Mouse (Mus musculus) lung, adult 18-20 months (tissue): Measurements from ENCODE around the gene Nostrin.
A peak's percentile ranks its signal among the peaks of the same experiment; 100 is the strongest.

Experiments
- DNase-seq, 2 experiments: peaks; one replicate each; pipeline ENCODE4 v3.0.0; 2022; ENCODE audit warnings: mixed read lengths in 2 of 2

Nostrin gene

DNA sequence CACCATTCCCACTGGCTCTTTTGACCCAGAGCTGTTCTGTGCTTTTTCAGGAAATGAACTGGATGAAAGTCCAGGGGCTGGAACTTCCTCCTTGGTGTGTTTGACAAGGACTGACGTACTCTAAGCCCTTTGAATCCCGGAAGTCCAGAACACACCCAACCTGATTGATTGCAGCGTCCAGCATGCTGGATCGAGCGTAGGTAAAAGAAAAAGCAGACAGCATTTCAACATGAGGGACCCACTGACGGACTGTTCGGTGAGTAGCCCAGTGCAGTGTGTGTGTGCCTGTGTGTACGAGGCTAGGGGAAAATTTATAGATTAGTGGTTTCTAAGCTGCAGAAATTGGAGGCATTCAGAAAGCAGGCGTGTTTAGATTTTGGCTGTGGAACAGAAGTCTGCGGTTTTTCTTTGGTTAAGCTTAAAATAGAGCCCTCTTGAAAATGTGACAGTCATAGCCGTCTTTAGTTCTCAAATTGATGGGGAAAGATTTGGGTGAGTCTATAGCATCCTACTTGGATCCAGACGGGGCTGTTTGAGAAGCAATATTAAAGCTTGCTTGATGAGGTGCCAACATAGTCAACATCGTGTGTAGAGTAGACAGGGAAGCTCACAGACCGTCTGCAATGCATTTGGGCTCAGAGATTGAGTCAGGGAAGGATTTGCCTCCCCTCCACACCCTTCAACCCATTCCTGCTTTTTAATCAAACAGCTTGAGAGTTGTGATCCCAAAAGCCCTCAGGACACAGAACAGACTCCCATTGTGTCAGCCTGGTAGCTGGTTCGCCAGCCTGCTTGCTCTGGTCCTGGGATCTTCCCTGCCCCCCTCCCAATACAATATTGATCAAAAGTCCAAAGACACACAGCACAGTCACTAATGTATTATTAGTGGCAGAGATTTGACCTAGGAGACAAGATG lies at the start of gene Nostrin:
Nostrin (plus strand) TSS at position 140 of the 916 bp plus-strand sequence.
- peak; percentile 46 to 77 for DNase-seq

DNA sequence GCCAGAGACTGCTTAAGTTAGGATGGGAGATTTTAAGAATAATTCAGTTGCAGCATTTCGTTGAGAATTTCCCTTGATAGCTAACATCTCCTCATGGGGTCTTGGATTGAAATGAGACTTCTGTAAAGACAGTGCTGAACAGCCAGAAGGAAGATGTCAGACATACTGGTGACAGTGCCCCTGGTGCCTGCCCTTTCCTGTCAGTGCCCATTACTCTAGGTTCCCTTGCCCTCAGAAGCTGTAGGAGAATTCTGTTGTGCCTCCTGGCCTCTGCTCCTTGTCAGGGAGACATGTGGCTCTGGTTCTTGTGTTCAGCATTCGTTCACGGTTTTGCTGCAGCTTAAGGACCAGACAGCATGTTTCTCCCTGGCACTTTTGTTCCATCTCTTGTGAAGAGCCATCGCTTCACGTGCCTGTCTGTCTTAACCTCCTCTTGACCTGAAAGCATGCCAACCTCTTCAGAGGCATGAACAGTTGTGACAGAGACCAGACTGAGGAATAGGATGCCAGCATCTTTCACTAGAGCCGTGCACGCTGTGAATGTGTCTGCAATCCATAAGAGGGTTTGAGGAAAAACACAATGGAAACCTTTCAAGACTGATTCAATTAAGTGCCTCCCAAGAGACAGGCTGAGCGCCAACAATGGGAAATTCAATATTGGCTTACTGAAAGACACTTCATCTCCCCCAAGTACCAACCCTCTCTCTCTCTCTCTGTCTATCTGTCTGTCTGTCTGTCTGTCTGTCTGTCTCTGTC lies 48.9 kb upstream of the Nostrin start:
- no peak for DNase-seq

DNA sequence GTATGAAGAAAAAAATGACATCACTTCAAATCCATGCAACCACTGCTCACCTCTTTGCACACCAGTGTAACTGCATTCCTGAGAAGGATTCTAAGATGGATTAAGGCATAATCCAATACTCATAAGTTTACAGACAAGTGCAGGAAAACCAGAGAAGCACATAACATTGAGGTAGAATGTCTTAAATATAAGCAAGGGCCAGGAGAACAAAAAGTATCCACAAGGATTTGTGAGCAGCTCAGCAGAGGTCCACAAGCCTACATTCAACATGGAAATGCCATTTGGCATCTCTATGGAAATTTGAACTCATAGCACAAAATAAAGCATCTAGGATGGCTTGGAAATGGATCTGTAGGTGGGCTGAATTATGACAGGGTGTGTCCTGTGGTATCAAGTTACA lies 39.8 kb upstream of the Nostrin start:
- DNase-seq = no peak

DNA sequence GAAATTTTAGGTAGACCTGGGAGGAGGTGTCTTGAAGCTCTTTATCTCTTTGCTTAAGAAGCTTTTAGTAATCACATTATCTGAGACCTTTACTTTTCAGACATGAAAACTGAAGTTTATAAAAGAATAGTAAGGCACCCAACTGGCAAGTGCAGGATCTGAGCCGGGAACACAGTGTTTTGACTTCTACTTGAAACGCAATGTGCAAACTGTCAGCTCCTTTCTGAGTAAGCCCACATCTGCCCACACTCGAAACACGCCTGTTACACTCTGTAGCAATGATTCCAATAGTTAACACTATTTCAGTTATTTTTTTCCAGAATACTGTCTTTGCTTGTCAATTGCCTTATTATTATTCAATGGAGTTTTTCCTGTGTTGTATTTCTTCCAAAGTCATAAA lies 38.8 kb upstream of the Nostrin start:
- DNase-seq = no peak

DNA sequence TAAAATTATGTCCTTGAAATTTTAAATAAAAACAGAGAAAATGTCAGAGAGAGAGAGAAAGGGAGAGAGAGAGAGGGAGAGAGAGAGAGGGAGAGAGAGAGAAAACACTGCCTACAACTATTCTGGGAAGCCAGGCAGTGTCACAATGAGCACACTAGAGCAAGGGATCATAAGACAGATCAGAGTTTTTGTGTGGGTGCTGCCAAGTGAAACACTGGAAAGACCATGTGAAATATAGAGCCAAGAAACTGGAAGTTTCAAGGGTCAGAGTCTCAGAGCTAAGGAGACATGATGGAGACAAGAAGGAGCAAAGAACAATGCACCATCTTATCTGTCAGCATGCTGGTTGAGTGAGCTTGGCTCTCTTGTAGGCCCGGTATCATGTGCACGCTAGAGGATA lies 38.1 kb upstream of the Nostrin start:
- no peak for DNase-seq

DNA sequence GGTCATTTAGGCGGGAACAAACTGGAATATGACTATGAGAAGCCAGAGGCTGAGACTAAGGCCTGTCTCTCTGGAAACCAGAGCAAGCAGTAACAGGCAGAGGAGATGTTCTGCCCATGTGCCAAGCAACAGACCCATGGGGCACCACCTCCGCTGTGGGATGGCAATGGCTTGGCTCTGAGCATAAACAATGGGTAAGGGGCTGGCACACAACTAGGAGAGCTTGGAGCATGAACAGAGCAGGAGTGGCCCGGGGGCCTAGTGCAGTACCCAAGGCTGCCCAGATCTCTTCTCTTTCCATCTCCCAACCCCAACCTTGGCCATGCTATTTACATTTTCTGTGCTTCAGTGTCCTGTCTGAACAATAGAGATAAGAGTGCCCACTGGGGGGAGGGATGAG lies 36.9 kb upstream of the Nostrin start:
- DNase-seq = no peak

DNA sequence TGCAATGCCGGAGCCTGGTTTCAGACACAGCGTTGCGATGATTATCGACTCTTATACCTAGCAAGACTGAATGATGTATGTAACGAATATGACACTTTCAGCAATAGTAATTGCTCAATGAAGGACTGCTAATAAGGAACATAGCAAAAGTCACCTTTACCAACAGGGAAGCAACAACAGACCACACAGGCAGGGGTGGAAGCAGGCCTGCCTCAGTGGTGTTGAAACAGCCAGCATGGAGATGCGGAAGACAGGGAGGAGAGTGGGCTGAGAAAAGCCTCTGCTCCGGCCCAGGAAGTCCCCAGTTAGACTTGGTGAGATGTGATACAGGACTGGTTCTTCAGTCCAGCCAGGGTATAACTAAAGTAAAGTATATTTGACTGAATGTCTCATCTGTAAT lies 36.5 kb upstream of the Nostrin start:
- no peak for DNase-seq

DNA sequence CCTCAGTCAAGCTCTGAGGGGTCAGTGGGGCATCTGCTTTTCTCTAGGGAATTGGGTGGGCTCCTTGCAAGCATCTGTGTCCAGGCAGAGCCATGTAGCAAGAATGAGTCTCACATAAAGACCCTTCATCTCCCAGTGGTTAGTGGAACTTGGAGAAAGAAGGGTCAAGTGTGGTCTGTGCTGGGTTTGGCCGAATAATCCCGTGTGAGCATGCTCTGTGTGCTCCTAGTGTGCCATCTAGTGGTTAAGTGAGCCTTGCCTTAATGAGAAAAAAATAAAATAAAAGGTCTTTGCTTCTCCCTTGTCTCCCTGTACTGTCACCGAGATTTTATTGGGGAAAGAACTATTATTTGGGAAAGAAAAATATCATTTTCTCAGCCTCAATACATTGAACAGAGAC lies 34.9 kb upstream of the Nostrin start:
- peak; percentile 8 to 21 for DNase-seq

DNA sequence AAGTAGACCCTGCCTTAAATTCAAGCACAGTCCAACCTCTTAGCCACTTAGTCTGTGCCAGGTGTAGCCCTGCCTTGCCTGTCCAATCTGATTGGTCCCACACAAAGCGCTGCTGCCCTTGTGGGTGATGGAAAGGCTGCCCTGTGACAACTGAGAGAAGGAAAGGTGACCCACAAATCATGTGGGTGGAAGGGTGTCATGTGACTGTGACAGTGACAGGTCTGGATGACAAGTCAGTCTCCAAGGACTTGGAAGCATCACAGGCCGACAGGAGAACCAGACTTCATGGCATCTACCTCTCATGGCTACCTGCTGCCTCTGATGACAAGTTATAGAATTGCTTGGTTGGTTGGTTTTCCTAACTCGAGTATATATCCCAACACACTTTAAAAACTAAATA lies 32.1 kb upstream of the Nostrin start:
- DNase-seq = no peak

DNA sequence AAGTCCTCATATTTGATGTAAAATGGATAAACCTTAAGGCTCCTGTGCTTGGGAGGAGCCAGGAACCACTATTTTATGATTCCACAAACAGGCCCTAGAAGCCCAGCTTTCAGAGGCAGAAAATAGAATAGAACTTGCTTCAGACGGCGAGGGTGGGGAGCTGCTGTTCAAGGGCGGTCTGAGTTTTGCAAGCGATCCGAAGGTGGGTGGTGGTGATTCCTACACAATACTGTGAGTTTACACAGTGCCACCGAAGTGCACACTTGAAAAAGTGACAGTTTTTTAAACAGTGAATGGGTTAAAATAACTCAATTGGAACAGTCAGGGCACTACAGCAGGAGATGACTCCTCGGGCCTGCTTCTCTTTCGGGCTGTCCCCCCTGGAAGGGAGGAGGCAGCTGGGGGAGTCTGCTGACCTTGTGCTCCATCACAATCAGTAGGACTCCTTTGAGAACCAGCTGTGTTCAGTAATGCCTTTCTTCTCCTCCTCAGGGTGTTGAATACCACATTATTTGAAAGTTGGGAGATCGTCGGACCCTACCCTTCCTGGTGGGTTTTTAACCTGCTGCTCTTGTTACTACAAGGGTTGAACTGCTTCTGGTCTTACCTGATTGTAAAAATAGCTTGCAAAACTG lies 31.0 kb upstream of the Nostrin start:
- no peak for DNase-seq

DNA sequence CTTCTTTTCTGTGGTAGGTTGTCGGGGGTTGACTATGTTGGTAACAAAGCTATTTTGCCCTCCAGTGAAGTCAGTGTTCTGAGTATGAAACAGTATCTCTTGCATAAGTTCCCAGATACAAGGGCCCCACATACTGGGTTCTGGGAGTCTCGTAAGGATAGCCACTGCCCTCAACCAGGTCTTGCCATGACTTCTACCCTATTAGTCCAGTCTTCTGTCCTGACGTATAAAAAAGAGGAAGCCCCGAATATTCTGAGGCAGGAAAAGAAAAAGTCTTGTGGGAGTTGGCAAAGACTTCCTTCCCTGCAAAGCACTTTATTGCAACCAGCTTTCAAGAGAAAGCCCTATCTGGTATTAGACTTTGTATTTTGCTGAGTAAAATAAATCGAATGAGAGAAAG lies 26.4 kb upstream of the Nostrin start:
- no peak for DNase-seq

DNA sequence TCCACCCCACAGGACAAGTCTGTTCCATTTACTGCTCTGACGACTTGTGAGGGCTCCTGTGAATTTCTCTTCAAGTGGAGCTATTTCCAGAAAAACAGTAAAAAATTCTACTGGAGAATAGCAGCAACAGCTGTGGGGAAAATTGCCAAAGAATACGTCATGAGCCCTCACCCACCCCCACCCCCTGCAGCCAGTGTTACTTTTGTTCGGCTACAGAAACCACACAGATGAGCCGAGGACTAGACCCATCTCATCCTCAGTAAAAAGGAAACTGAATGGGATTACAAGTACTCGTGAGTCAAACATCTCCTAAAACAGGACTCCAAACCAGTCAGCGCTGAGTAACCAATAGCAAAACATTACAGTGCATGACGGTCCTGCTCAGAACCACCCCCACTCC lies 25.9 kb upstream of the Nostrin start:
- DNase-seq = no peak

DNA sequence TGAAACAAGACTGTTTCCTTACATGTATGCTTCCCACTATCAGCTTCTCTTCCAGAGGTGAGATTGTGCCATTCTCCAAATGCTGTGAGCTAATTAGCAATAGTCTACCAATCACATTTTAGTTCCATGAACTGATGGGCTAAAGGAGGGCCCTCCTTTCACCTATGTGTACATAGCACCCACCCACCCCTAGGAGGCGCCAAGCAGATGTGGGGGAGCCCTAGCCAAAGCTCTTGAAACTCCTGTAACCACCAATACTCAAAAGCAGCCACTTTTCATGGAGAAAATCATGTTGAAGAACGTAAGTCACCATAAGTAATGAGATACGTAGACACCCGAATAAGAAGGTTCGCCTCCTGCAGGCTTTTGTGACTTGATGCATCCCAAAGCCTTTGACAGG lies 23.0 kb upstream of the Nostrin start:
- DNase-seq = no peak

DNA sequence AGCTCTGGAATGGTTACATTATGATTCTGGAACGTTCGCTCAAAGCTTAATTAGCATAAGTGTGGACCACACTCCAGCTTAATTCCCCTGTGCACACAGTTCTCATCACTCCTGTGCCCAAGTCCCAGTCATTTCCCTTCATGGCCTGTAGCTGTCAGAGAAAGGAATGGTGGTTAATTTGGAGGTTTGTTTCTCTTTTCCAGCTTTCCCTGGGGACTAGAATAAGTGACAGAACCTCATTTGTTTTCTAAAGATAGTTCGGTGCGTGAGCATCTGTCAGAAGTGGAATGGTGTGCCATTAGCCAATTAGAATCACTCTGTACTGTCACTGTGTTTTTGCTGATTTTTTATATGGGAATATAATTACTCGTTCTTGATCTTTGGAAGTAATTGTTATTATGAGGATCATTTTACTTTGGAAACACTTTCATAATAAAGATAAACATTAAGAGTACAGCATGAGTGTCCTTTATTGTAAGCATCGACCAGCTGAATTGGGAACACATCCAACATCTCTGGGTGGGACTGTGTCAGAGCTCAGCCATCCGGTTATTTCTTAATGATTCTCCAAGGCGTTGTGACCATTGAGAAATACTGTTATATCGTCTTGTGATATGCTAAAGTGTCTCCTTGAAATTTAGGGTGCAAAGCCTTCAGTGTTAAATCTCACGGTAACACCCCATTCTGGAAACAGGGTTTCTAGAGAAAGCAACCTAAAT lies 21.6 kb upstream of the Nostrin start:
- peak; percentile 22 to 63 for DNase-seq

DNA sequence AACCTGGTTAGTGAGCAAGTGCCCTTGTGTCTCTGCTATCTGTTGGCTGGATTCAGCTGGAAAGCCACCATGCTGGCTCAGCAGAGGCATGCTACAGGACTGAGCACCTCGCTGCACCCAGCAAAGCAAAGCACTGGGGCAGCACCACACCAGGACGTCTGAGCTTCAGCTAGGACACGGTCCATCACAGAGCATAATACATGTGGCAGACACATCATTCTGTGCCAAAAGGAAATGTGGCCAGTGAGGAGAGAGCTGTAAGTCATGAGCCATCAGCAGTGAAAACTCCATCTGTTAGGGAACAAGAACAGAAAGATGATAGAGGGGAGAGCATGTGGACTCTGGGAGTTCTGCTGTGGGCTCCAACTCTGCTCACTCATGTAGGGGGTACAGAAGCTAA lies 19.7 kb upstream of the Nostrin start:
- no peak for DNase-seq

DNA sequence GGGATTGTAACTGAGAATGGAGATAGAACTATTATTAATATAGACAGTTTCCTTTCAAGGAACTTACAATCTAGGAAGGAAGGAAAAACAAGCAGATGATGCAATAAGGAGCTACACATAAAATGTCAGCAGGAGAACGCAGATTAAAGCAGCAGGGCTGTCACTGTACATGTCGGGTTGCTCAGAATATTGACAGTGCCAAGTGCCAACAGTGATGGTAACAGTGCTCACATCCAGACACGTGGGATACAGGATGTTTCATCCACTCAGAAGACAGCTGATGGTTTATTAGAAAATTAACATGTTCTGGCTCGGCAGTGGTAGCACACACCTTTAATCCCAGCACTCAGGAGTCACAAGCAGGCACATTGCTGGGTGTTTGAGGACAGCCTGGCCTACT lies 18.8 kb upstream of the Nostrin start:
- DNase-seq = no peak

DNA sequence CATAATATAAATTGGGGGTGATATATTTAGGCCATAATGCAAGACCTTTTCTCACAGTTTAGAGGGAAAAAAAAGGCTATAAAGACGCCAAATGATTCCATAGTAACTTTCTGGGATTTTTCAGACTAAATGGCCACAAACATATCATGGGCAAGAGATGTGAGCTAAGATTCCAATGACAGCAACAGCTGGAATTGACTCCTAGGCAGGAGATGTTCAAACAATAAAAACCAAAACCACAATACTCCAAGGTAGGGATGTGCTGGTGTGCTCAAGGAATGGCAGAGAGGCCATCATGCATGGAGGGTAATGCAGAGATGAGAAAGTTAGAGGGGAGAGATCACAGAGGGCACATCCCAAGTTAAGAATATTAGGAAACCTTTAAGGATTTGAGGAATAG lies 16.6 kb upstream of the Nostrin start:
- DNase-seq = no peak

DNA sequence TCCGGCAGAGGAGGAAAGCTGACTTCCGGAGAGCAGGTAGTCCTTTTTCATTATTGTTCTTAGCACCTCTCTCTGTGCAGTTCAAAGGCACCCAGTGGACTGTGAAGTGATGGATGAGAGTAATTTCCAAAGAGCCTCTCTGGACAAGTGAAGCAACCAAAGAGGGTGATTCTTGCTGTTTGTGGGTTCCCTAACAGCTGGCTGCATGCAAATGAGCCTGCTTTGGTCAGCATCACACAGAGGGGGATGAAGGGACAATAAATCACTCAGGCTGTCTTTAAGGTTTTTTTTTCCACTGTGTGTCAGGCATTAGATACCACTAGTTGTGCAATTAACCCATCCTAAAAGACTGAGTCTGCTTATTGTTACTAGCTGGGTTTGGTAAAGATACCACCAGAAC lies 15.9 kb upstream of the Nostrin start:
- no peak for DNase-seq

DNA sequence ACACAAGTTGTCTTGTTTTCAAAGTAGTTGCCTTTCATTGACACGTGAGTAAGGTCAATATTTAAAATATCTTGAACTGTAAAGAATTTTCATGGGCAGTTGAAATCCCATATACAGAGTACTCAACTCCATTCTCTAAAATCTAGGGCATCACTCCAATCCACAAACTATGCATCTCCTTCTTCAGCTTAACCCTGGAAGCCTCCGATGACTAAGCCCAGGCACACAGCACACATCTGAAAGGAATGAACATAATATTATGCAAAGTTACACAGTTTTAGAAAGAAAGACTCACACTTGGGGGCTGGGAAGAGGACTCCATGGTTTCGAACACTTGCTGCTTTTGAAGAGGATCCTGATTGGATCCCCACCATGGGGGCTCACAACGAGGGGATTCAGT lies 13.9 kb upstream of the Nostrin start:
- DNase-seq = no peak

DNA sequence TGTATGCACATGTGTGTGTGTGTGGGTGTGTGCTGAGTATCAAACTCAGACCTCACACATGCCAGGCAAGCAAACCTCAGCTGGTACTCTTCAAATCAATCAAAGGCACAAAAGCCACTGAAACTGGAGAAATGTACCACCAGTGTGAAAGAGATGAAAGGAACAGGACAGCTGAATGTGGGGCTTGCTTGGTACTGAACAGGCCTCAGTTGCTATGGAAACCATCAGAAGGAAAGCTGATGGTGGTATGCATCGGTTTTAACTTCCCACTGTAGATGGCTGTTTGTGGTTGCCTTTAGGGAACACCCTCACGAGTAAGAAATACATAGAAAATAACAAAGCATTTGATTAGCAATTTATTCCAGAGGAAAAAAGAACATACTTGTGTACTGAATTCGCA lies 10.2 kb upstream of the Nostrin start:
- DNase-seq = no peak

DNA sequence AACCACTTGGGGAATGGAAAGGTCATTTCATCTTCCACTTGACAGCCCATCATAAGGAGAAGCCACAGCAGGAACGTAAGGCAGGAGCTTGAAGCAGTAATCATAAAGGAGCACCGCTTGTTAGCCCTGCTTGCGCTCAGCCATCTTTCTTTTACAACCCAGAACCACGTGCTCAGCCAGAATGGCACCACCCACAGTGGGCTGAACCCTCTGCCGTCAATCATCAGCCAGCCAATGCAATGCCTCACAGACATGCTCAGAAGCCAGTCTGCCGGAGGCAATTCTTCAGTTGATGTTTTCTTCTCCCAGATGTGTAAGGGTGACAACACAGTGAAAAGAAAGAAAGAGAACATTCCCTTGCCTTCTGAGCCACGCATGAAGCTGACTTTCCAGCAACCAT lies 7.3 kb upstream of the Nostrin start:
- DNase-seq = peak in 1 of 2 experiments; percentile 30

DNA sequence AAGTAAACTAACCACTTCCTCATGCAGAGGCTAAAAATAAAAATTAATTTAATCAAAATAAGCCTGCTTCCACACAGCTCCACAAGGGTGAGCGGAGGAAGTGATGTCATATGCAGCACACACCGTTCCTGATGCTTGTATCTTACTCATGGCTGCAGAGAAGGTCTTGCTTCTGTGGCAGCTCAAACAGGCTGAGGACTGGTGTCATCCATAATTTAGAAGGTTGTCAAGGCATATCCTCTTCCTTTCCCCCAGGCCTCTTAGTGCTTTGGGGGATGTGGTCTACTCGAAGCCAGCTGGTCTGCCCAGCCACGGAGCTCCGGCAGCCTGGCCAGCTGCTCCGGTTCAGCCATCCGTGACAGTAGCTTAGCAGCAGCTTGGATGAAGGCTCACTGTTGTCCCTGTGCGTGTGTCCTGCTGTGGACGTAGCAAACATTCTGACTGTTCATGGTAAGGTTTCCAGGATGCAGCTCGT lies 6.6 kb upstream of the Nostrin start:
- peak; percentile 16 to 42 for DNase-seq
